Mouse (Mus musculus): ENCODE measurements around the gene Sorcs2. TPM values are rescaled to one million over a fixed set of nuclear protein-coding genes. Genes with fewer than 3 reads are reported as not detected.

Gene Sorcs2
- polyA plus RNA-seq, 1 experiment from 2014 or later = 11.7 TPM

DNA sequence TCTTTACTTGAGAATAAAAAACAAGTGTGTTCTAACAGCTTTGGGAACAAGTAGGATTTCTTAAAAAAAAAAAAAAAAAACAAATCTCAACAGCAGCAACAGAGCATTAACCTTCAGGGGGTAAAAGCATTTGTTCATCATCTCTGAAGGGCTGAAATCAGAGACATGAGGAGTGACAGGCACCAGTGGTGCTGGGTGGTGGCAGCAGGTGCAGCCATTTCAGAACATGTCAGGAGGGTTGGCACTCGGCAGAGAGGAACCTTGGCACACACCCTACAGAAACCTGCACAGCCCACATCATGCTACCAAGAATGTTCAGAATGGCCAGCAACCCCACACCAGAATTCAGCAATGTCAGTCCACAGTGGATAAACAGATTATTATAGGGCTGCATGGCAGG, 198.4 kb downstream of the Sorcs2 start:
- Histone ChIP-seq H3K9me3 (no peaks in the 10 kb centered on the region), H3K27me3 (0 out of 2 replicates have a peak, but pooled peaks cover 5% of the 10 kb centered on the region), H3K9ac (0 out of 2 replicates have a peak overlapping the region, but pooled peaks have one; percentile 13), H3K4me3 (no peak overlapping the region), H3K36me3 (no peaks in the 10 kb centered on the region), H3K4me2 (no peak overlapping the region), H3K4me1 (replicated peaks) (peaks cover 15% of the 10 kb centered on the region), H3K27ac (no peak overlapping the region)
- ATAC-seq (ENCODE audit: low FRiP score) = no peak
- 91% methylated on average over 1 of the region's 1 CpGs for WGBS

DNA sequence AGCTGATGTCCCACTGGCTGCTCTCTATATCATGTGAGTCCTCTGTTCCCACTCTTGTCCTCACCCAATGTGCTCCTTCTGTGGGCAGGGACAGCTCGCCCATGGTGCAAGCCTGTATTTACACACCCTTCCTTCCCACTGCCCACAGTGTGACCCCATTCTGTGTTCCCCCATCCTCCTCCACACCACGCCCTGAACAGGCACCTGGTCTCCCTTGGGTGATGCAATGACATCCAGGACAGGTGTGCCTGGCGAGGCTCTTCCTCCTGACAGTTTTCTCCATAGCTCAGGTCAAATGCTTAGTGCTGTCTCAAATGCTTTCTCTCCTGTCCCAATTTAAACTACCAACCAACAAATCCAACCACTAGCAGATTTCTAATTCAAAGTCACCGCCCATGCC, 202.5 kb downstream of the Sorcs2 start:
- no peak overlapping the region for H3K4me3 ChIP-seq
- no peak overlapping the region for H3K27ac ChIP-seq
- H3K36me3 ChIP-seq = no peaks in the 10 kb centered on the region
- H3K4me1 ChIP-seq (replicated peaks) = peaks cover 16% of the 10 kb centered on the region
- no peak for ATAC-seq (ENCODE audit: low FRiP score)
- H3K27me3 ChIP-seq = 0 out of 2 replicates have a peak, but pooled peaks cover 7% of the 10 kb centered on the region
- 91% methylated on average over 4 of the region's 4 CpGs for WGBS
- no peak overlapping the region for H3K4me2 ChIP-seq
- no peak overlapping the region for H3K9ac ChIP-seq
- H3K9me3 ChIP-seq = no peaks in the 10 kb centered on the region

DNA sequence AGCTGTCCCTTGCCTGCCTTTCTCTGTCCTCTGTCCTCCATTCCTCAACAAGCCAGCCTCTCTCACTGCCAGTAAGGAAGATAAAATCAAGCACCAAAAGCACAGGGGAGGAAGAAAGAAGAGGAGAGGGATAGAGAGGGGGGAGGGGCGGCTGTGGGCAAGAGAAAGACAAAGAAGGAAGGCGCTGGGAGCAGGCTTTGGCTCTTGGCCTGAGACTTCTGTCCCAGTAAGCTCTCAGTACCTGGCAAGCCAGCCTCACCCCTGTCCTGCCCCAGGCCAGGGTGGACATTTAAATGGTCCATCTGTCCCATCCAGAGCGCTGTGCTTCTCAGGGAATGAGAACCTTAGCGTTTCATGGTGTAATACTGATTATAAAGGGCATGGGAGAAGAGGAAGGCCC, 203.3 kb downstream of the Sorcs2 start:
- Histone ChIP-seq H3K27ac (0 out of 2 replicates have a peak overlapping the region, but pooled peaks have one; percentile 30), H3K36me3 (no peaks in the 10 kb centered on the region), H3K4me2 (no peak overlapping the region), H3K4me3 (no peak overlapping the region), H3K9me3 (no peaks in the 10 kb centered on the region), H3K27me3 (0 out of 2 replicates have a peak, but pooled peaks cover 7% of the 10 kb centered on the region), H3K4me1 (replicated peaks) (peaks cover 20% of the 10 kb centered on the region), H3K9ac (no peak overlapping the region; the same call in 1 of the 2 replicates)
- WGBS = 35% methylated on average over 4 of the region's 4 CpGs
- ATAC-seq (ENCODE audit: low FRiP score) = no peak

- H3K4me1 ChIP-seq (replicated peaks) = peaks cover 20% of the 10 kb centered on the region
- H3K9me3 ChIP-seq = no peaks in the 10 kb centered on the region
- H3K9ac ChIP-seq = no peak overlapping the region
- no peak overlapping the region for H3K4me2 ChIP-seq
- no peak overlapping the region for H3K4me3 ChIP-seq
- 73% methylated on average over 2 of the region's 2 CpGs for WGBS
- ATAC-seq (ENCODE audit: low FRiP score) = no peak
- 0 out of 2 replicates have a peak, but pooled peaks cover 4% of the 10 kb centered on the region for H3K27me3 ChIP-seq
- no peaks in the 10 kb centered on the region for H3K36me3 ChIP-seq
- H3K27ac ChIP-seq = no peak overlapping the region
These were observed 205.3 kb downstream of the Sorcs2 start for GRCm38 (mm10) chr5:36192677-36193076.

DNA sequence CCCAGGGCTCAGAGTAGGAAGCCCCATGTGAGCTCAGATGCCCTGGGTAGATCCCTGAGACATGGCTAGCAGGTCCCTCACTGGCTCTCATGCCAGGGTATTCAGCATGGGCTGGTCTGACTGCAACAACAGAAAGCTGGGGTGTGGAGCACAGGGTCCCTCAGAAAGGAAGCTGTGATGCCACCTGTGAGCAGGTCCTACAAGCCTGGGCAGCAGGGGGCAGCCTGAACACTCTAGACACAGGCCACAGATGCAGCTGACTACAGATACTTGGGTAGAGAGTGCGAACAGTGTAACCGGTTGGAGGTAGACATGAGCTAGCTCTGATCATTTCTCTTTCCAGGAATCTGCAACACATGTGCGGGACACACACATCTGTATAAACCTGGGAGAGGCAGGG, 206.1 kb downstream of the Sorcs2 start:
- 95% methylated on average over 3 of the region's 3 CpGs for WGBS
- ATAC-seq (ENCODE audit: low FRiP score) = no peak
- no peaks in the 10 kb centered on the region for H3K36me3 ChIP-seq

DNA sequence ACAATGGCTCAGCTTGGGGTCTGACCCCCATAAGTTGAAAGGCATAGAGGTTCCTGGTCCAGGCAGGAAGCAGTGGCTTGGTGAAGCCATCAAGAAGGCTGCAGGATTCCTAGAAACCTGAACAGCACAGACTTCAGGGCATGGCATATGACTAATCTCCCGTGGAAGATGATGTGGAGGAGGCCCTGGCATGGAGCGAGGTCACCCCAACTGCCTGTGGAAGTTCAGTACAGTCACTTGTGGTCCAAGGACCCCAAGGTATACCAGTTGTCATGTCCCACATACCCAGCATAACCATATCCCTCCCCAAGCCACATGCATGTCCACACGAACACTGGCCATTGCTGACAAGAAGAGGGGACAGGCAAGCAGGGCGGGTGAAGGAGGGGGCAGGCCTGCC, 206.7 kb downstream of the Sorcs2 start:
- WGBS = 90% methylated on average over 4 of the region's 4 CpGs
- no peak overlapping the region for H3K27ac ChIP-seq
- no peak for ATAC-seq (ENCODE audit: low FRiP score)
- 0 out of 2 replicates have a peak, but pooled peaks cover 3% of the 10 kb centered on the region for H3K27me3 ChIP-seq
- H3K4me2 ChIP-seq = no peak overlapping the region
- no peaks in the 10 kb centered on the region for H3K36me3 ChIP-seq
- no peak overlapping the region for H3K4me3 ChIP-seq
- H3K9ac ChIP-seq = no peak overlapping the region
- no peaks in the 10 kb centered on the region for H3K9me3 ChIP-seq
- H3K4me1 ChIP-seq (replicated peaks) = peaks cover 21% of the 10 kb centered on the region

More for the DNA sequence above, 206.1 kb downstream of the Sorcs2 start:
- H3K9ac ChIP-seq = no peak overlapping the region
- no peak overlapping the region for H3K4me2 ChIP-seq
- no peak overlapping the region for H3K4me3 ChIP-seq
- H3K27ac ChIP-seq = no peak overlapping the region
- no peaks in the 10 kb centered on the region for H3K9me3 ChIP-seq
- H3K4me1 ChIP-seq (replicated peaks) = peaks cover 20% of the 10 kb centered on the region
- 0 out of 2 replicates have a peak, but pooled peaks cover 3% of the 10 kb centered on the region for H3K27me3 ChIP-seq

DNA sequence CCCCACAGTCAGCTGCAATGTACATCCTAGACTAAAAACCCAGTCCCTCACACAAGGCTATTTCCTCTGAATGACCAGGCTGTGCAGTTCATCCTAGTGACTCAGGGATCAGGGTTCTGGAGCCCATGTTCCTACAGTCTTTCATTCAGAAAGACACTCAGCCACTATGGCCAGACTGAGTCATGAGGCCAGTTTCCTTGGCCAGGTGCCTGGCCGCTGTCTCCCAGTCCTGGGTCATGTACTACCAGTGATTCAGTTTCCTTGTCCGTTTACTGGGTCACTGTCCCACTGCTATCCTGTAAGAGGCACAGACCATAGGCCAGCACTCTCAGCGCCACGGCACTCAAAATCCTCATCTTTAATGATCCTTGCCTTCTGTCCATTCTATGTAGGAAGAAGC, 209.6 kb downstream of the Sorcs2 start:
- Histone ChIP-seq H3K9me3 (no peaks in the 10 kb centered on the region), H3K9ac (no peak overlapping the region; the same call in 1 of the 2 replicates), H3K36me3 (no peaks in the 10 kb centered on the region), H3K4me2 (no peak overlapping the region), H3K4me3 (no peak overlapping the region), H3K27ac (no peak overlapping the region), H3K4me1 (replicated peaks) (0 out of 2 replicates have a peak, but pooled peaks cover 15% of the 10 kb centered on the region), H3K27me3 (no peaks in the 10 kb centered on the region)
- WGBS = 85% methylated on average over 4 of the region's 4 CpGs
- no peak for ATAC-seq (ENCODE audit: low FRiP score)

GRCm38 (mm10) chr5:36186294-36187053, 211.5 kb downstream of the Sorcs2 start:
- no peak for ATAC-seq (ENCODE audit: low FRiP score)
- WGBS = 65% methylated on average over 8 of the region's 8 CpGs
- Histone ChIP-seq H3K4me2 (no peak overlapping the region), H3K27me3 (0 out of 2 replicates have a peak, but pooled peaks cover 3% of the 10 kb centered on the region), H3K4me1 (replicated peaks) (peaks cover 25% of the 10 kb centered on the region; the same call in 1 of the 2 replicates), H3K9me3 (no peaks in the 10 kb centered on the region), H3K4me3 (no peak overlapping the region), H3K27ac (no peak overlapping the region), H3K36me3 (no peaks in the 10 kb centered on the region), H3K9ac (no peak overlapping the region)

- Histone ChIP-seq H3K9ac (no peak overlapping the region), H3K27me3 (0 out of 2 replicates have a peak, but pooled peaks cover 3% of the 10 kb centered on the region), H3K36me3 (no peaks in the 10 kb centered on the region), H3K27ac (0 out of 2 replicates have a peak overlapping the region, but pooled peaks have one; percentile 8), H3K4me3 (no peak overlapping the region), H3K4me2 (no peak overlapping the region), H3K4me1 (replicated peaks) (peaks cover 17% of the 10 kb centered on the region; the same call in 1 of the 2 replicates), H3K9me3 (no peaks in the 10 kb centered on the region)
- no peak for ATAC-seq (ENCODE audit: low FRiP score)
- whole genome bisulfite sequencing = 62% methylated on average over 7 of the region's 7 CpGs
These were observed 215.6 kb downstream of the Sorcs2 start for GRCm38 (mm10) chr5:36182326-36182725.

GRCm38 (mm10) chr5:36179708-36180107, 218.2 kb downstream of the Sorcs2 start:
- WGBS = 86% methylated on average over 5 of the region's 5 CpGs
- Histone ChIP-seq H3K4me1 (replicated peaks) (peaks cover 23% of the 10 kb centered on the region), H3K9me3 (no peaks in the 10 kb centered on the region), H3K9ac (no peak overlapping the region), H3K27me3 (peaks cover 9% of the 10 kb centered on the region), H3K27ac (no peak overlapping the region), H3K4me2 (no peak overlapping the region), H3K4me3 (no peak overlapping the region), H3K36me3 (no peaks in the 10 kb centered on the region)
- no peak for ATAC-seq (ENCODE audit: low FRiP score)

GRCm38 (mm10) chr5:36178785-36179184, 219.2 kb downstream of the Sorcs2 start:
- H3K27ac ChIP-seq = no peak overlapping the region
- WGBS = 93% methylated on average over 3 of the region's 3 CpGs
- no peak overlapping the region for H3K4me3 ChIP-seq
- H3K9ac ChIP-seq = no peak overlapping the region
- ATAC-seq (ENCODE audit: low FRiP score) = no peak
- H3K4me1 ChIP-seq (replicated peaks) = peaks cover 32% of the 10 kb centered on the region
- H3K4me2 ChIP-seq = no peak overlapping the region
- no peaks in the 10 kb centered on the region for H3K9me3 ChIP-seq
- peaks cover 9% of the 10 kb centered on the region for H3K27me3 ChIP-seq
- no peaks in the 10 kb centered on the region for H3K36me3 ChIP-seq

GRCm38 (mm10) chr5:36178215-36178614, 219.7 kb downstream of the Sorcs2 start:
- Histone ChIP-seq H3K36me3 (no peaks in the 10 kb centered on the region), H3K9ac (no peak overlapping the region), H3K9me3 (no peaks in the 10 kb centered on the region), H3K4me1 (replicated peaks) (peaks cover 32% of the 10 kb centered on the region), H3K27me3 (peaks cover 9% of the 10 kb centered on the region), H3K4me2 (no peak overlapping the region), H3K27ac (no peak overlapping the region), H3K4me3 (no peak overlapping the region)
- 72% methylated on average over 7 of the region's 7 CpGs for WGBS
- no peak for ATAC-seq (ENCODE audit: low FRiP score)

GRCm38 (mm10) chr5:36176873-36177272, 221.1 kb downstream of the Sorcs2 start:
- Histone ChIP-seq H3K27ac (no peak overlapping the region), H3K9me3 (no peaks in the 10 kb centered on the region), H3K9ac (no peak overlapping the region), H3K4me3 (no peak overlapping the region), H3K27me3 (peaks cover 17% of the 10 kb centered on the region), H3K36me3 (no peaks in the 10 kb centered on the region), H3K4me2 (no peak overlapping the region), H3K4me1 (replicated peaks) (peaks cover 22% of the 10 kb centered on the region)
- no peak for ATAC-seq (ENCODE audit: low FRiP score)
- WGBS = 96% methylated on average over 4 of the region's 4 CpGs

All from hindbrain, embryonic 13.5 days (tissue).